Mouse (Mus musculus) forebrain, embryonic 16.5 days (tissue): Measurements from ENCODE around the gene Nudt22. TPM values are rescaled to one million over a fixed set of nuclear protein-coding genes. Genes with fewer than 3 reads are reported as not detected.
A peak's percentile ranks its signal among the peaks of the same experiment; 100 is the strongest.

Experiments used
- ATAC-seq: fragments of 200-750 bp; cut with Nextera tagmentation; 2 replicates; pipeline ENCODE4 v1.8.0; 2017; ENCODE audit warnings: mild to moderate bottlenecking, moderate library complexity
- H3K27ac ChIP-seq: fragments of 300-500 bp; sonication (generic); 2 replicates; pipeline ENCODE4 v1.5.1; 2014; ENCODE audit warnings: low read length, control low read depth
- H3K27me3 ChIP-seq: fragments of 300-500 bp; sonication (generic); replicated peaks from 2 replicates; pipeline ENCODE4 v1.6.1; 2014; ENCODE audit warnings: low read length; ENCODE audit not compliant: control insufficient read depth, insufficient read depth
- H3K36me3 ChIP-seq: fragments of 300-500 bp; sonication (generic); 2 replicates; pipeline ENCODE4 v1.6.1; 2014; ENCODE audit not compliant: control insufficient read depth, insufficient read depth
- H3K4me1 ChIP-seq: fragments of 300-500 bp; sonication (generic); replicated peaks from 2 replicates; pipeline ENCODE4 v1.6.1; 2014; ENCODE audit warnings: low read length; ENCODE audit not compliant: control insufficient read depth, insufficient read depth
- H3K4me2 ChIP-seq: fragments of 300-500 bp; sonication (generic); 2 replicates; pipeline ENCODE4 v1.6.1; 2014; ENCODE audit warnings: mild to moderate bottlenecking, low read length, control low read depth
- H3K4me3 ChIP-seq: fragments of 300-500 bp; sonication (generic); replicated peaks from 2 replicates; pipeline ENCODE4 v1.5.1; 2014; ENCODE audit warnings: mild to moderate bottlenecking, low read length, control low read depth
- H3K9ac ChIP-seq: fragments of 300-500 bp; sonication (generic); replicated peaks from 2 replicates; pipeline ENCODE4 v1.6.1; 2014; ENCODE audit warnings: low read depth, low read length, control low read depth
- H3K9me3 ChIP-seq: fragments of 300-500 bp; sonication (generic); 2 replicates; pipeline ENCODE4 v1.6.1; 2016; ENCODE audit warnings: low read length; ENCODE audit not compliant: control insufficient read depth
- WGBS: fragments of 180-500 bp; shearing (Covaris S2); extraction: QIAGEN DNeasy Blood & Tissue Kit; methylation state at CpG from one replicate; pipeline ENCODE4 v1.1.7; 2014; 5-methylcytosine and 5-hydroxymethylcytosine counted together
- polyA plus RNA-seq: library from polyadenylated mRNA; unstranded; fragments of >200 nt; fragmentation: Nextera tagmentation; extraction: Ambion mirVana; gene quantifications from 2 replicates; pipeline ENCODE4 v1.2.1, GENCODE M21; 2015

The Nudt22 gene
- polyA plus RNA-seq, 1 experiment from 2014 or later: 16.0 TPM

DNA sequence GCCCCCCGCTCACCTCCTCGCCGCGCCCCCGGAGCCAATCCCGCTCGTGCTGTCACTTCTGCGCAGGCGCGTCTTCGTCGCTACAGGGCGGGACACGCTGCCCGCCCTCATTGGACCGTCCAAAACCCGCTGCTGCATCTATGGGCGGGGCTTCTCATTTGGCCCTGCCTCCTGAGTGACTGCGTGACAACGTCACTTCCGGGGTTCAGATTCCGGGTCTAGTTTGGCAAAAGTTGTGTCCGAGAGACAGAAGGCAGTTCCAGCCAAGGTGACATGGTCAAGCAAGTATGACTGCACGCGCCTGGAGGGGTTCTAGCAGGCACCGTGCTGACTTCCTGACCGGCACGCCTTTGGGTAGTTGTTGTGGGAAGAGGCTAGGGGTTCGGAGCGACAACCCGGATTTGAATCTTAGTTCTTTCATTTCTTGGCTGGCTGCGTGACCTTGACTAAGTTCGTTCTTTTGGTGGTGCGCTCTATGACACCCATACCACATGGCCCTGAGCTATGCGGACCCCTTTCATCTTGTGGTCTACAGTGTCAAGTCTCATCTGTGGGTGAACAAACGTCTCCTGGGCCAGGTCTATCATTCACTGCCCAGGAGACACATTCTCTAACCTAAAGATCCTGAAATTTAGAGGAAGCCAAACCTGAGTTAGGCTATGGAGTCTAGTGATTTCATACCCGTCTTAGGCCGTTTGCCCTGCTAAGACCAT lies 15.4 kb downstream of the Nudt22 start, which contains the start of gene Fkbp2:
Fkbp2 (minus strand) TSS at position 121 of the 713 bp plus-strand sequence.
- Histone ChIP-seq H3K4me2 (peak within 1 kb of the TSS; percentile 78), H3K9me3 (no peaks in the 10 kb centered on the region), H3K4me1 (peaks cover 41% of the 10 kb centered on the region), H3K27me3 (no peaks in the 10 kb centered on the region), H3K27ac (peak within 1 kb of the TSS; percentile 95), H3K36me3 (peaks cover 8% of the 10 kb centered on the region), H3K4me3 (peak within 1 kb of the TSS; percentile 80), H3K9ac (peak within 1 kb of the TSS; percentile 79)
- peak; percentile 89 for ATAC-seq
- 2% methylated on average over 38 of the region's 38 CpGs for WGBS

DNA sequence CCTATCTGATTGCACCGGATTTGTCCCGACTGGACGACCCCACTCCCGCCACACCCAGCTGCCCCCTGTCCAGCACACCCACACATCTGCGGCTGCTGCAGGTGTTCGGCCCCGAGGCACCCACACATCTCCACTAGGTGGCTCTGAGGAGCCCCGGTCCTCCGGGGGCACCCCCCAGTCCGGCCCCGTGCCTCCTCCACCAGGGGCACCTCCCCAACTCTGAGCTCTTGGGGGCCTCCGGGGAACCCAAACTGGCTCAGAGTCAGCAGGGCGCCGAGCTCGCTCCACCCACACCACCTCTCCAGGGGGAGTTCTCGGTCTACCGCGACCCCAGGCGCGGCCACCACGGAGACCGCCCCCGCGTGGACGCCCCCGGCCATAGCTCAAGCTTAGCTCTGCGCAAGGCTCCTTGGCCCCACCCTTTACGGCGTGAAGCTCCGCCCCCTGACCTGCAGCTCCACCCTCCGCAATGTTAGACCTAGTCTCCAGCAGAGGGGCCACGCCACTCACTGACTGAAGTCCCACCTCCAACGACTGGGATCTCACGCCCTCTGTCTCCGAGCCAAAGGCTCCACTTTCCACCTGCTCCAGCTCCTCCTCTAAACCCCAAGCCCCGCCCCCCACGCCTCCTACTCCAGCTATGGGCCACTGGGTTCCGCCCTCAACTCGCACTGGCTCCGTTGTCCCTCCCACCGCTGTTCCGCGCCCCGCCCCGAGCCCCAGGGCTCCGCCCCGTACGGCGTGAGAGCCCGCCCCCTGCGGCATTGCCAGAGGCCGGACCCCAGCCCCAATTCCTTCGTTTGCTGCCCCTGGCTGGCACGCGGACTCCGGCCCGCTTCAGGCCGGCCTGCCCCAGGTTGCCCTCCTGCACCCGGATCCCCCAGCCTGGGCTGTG lies 16.2 kb downstream of the Nudt22 start:
- Histone ChIP-seq H3K4me1 (peaks cover 41% of the 10 kb centered on the region), H3K4me2 (peak overlapping the region; percentile 75), H3K9ac (peak overlapping the region; percentile 79), H3K27ac (peak overlapping the region; percentile 95), H3K27me3 (no peaks in the 10 kb centered on the region), H3K36me3 (peaks cover 8% of the 10 kb centered on the region), H3K9me3 (no peaks in the 10 kb centered on the region), H3K4me3 (peak overlapping the region; percentile 80)
- peak; percentile 84 for ATAC-seq
- WGBS: under 1% methylated on average over 53 of the region's 59 CpGs

DNA sequence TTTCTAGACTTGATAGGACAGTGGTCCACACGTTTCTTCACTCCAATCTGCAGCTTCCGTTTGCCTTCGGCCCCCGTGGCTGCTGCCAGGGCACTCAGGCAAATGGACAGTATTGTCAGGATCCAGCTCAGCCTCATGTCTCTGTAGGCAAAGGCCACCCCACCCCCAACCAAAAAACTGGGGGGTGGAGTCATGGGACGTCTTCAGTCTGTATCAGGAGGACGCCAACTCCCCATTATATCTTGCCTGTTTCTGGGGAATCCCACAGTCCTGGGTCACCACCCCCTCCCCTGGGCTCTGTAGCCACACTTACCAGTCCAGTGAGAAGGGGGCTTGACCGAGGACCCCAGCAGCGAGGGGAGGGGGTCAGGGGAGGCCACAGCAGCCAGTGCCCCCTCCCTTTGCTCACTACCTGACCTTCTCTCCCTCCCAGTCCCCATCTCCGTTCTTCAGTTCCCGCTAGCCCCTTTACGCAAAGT lies 16.9 kb downstream of the Nudt22 start:
- no peak for ATAC-seq
- H3K4me1 ChIP-seq: peaks cover 42% of the 10 kb centered on the region
- H3K36me3 ChIP-seq: peaks cover 8% of the 10 kb centered on the region
- H3K4me2 ChIP-seq: peak overlapping the region; percentile 75
- no peaks in the 10 kb centered on the region for H3K9me3 ChIP-seq
- H3K9ac ChIP-seq: peak overlapping the region; percentile 60
- WGBS: 11% methylated on average over 11 of the region's 11 CpGs
- peak overlapping the region; percentile 80 for H3K4me3 ChIP-seq
- no peaks in the 10 kb centered on the region for H3K27me3 ChIP-seq
- H3K27ac ChIP-seq: peak overlapping the region; percentile 95

DNA sequence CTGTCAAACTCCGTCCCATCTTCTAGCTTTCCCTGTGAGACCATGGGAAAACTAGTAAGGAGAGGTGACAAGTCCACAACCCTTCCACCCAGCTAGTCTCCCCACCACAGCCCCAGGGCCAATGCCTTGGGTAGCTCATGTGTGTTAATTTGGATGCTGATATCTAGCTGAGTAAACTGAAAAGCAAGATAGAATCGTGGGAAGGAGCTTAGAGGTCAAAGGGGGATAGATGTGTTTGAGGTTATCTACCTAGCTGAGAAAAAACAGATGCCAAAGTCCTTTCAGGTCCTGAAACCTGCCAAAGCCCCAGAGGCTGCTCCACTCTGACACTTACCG lies 17.3 kb downstream of the Nudt22 start:
- Histone ChIP-seq H3K9ac (peak overlapping the region; percentile 60), H3K4me2 (peak overlapping the region; percentile 75), H3K9me3 (no peaks in the 10 kb centered on the region), H3K36me3 (peaks cover 8% of the 10 kb centered on the region), H3K4me1 (peaks cover 43% of the 10 kb centered on the region), H3K27me3 (no peaks in the 10 kb centered on the region), H3K27ac (peak overlapping the region; percentile 95), H3K4me3 (peak overlapping the region; percentile 80)
- ATAC-seq: no peak
- 60% methylated on average over 3 of the region's 3 CpGs for WGBS

DNA sequence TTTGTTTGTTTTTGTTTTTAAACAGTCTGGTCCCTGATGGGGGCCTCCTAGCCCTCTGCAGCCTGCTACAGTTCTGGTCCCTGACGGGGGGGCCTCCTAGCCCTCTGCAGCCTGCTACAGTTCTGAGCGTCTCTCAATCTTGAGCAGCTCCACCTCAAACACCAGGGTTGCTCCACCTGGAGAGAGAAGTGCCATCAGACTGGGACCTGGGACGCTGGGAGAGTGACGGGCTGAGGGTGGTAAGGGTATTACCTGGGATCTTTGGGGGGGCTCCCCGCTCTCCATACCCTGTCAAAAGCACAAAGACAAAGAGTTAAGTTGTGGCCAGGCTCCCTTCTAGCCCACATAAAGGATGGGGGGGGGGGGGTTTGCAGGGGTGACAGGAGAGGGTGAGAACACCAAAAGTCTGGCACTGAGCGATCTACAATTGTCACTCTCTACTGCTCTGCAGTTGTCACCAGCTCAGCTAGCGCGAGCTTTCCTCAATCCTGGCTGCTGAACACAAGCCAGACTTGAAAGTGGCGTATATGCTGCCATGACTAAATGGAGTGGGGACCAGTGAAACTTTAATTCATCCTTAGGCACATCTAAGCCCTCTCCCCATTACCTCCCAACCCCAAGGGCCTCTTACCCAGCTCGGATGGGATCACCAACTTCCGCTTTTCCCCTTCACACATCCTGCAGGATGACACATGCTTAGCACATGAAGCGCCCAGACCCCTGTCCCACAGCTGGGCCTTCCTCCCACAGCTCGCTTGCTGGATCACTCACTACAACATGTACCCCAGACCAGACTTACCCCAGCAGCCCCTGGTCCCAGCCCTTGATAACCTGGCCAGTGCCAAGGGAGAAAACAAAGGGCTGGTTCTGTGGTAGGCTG lies 17.9 kb downstream of the Nudt22 start:
- peak overlapping the region; percentile 75; the same call in 1 of the 2 replicates for H3K4me2 ChIP-seq
- peaks cover 6% of the 10 kb centered on the region for H3K36me3 ChIP-seq
- H3K27ac ChIP-seq: peak overlapping the region; percentile 34; the same call in 1 of the 2 replicates
- 70% methylated on average over 13 of the region's 13 CpGs for WGBS
- no peaks in the 10 kb centered on the region for H3K9me3 ChIP-seq
- no peaks in the 10 kb centered on the region for H3K27me3 ChIP-seq
- ATAC-seq: no peak
- peak overlapping the region; percentile 30; the same call in 1 of the 2 replicates for H3K9ac ChIP-seq
- no peak overlapping the region for H3K4me3 ChIP-seq
- peaks cover 43% of the 10 kb centered on the region for H3K4me1 ChIP-seq

- H3K27me3 ChIP-seq: no peaks in the 10 kb centered on the region
- peaks cover 38% of the 10 kb centered on the region for H3K4me1 ChIP-seq
- ATAC-seq: peak; percentile 5
- H3K27ac ChIP-seq: peak within 1 kb of the TSS; percentile 82
- H3K9me3 ChIP-seq: no peaks in the 10 kb centered on the region
- peak within 1 kb of the TSS; percentile 72 for H3K4me2 ChIP-seq
- 0% methylated on average over 16 of the region's 16 CpGs for WGBS
- peaks cover 6% of the 10 kb centered on the region for H3K36me3 ChIP-seq
- peak within 1 kb of the TSS; percentile 60 for H3K4me3 ChIP-seq
- peak within 1 kb of the TSS; percentile 85 for H3K9ac ChIP-seq
Measured at GRCm38 (mm10) chr19:6975537-6976521, 20.1 kb downstream of the Nudt22 start, which contains the start of gene Plcb3. TSS of gene Plcb3 (minus strand) at chr19:6976470.

GRCm38 (mm10) chr19:6974211-6975205 lies 21.4 kb downstream of the Nudt22 start, which contains the start of gene Ppp1r14b:
TSS of gene Ppp1r14b (plus strand) at chr19:6974968.
- Histone ChIP-seq H3K27me3 (peaks cover 5% of the 10 kb centered on the region; the same call in 1 of the 2 replicates), H3K9me3 (no peaks in the 10 kb centered on the region), H3K4me2 (peak within 1 kb of the TSS; percentile 72), H3K27ac (peak within 1 kb of the TSS; percentile 82), H3K36me3 (peaks cover 6% of the 10 kb centered on the region), H3K4me1 (peaks cover 47% of the 10 kb centered on the region), H3K4me3 (peak within 1 kb of the TSS; percentile 60), H3K9ac (peak within 1 kb of the TSS; percentile 85)
- WGBS: 0% methylated on average over 64 of the region's 84 CpGs
- peak; percentile 73 for ATAC-seq
